8 mouse cellular contexts compared by ENCODE assay signal in genomic region chr7:25679971-25680370, GRCm38 (mm10). TPM values are rescaled to one million over a fixed set of nuclear protein-coding genes. Genes with fewer than 3 reads are reported as not detected.
A peak's percentile ranks its signal among the peaks of the same experiment; 100 is the strongest.
DNase-seq lines count a peak whose midpoint lies in the region; ATAC-seq and TF ChIP-seq lines count a peak whose summit lies in the region.

No protein-coding gene starts in this region.

- H3K27ac ChIP-seq in kidney, embryonic 14.5 days (ENCODE audit: low read depth, low read length): no peak overlapping the region
- peak overlapping the region; percentile 81 for H3K27ac ChIP-seq in bone marrow macrophage, adult 2 months (ENCODE audit: insufficient read depth, low read depth, low read length)
- H3K27ac ChIP-seq in hindbrain, embryonic 13.5 days: peak overlapping the region; percentile 95; the same call in 1 of the 2 replicates
- no peak overlapping the region for H3K27ac ChIP-seq in cerebellum, adult 2 months (ENCODE audit: insufficient read depth, low read length)

- H3K36me3 ChIP-seq in kidney, embryonic 14.5 days (ENCODE audit: control insufficient read depth, insufficient read depth, low read length): no peaks in the 10 kb centered on the region
- peaks cover 6% of the 10 kb centered on the region; the same call in 1 of the 2 replicates for H3K36me3 ChIP-seq in hindbrain, embryonic 13.5 days

- H3K9ac ChIP-seq in kidney, embryonic 14.5 days (ENCODE audit: low read depth, low read length): peak overlapping the region; percentile 62; the same call in 1 of the 2 replicates
- H3K9ac ChIP-seq in hindbrain, embryonic 13.5 days: peak overlapping the region; percentile 76

- TF ChIP-seq POLR2A in bone marrow macrophage, adult 2 months (IDR thresholded peaks at IDR 0.05; ENCODE audit: borderline replicate concordance, low read depth, low read length): no peak
- TF ChIP-seq POLR2A in cerebellum, adult 2 months (IDR thresholded peaks at IDR 0.05; ENCODE audit: borderline replicate concordance, insufficient read depth, low read length): no peak

- peaks cover 12% of the 10 kb centered on the region for H3K4me1 ChIP-seq in kidney, embryonic 14.5 days (ENCODE audit: control insufficient read depth, insufficient read depth, low read length)
- H3K4me1 ChIP-seq in bone marrow macrophage, adult 2 months (ENCODE audit: control insufficient read depth, insufficient read depth, low read length): peaks cover 42% of the 10 kb centered on the region
- H3K4me1 ChIP-seq in hindbrain, embryonic 13.5 days (replicated peaks): peaks cover 24% of the 10 kb centered on the region
- H3K4me1 ChIP-seq in cerebellum, adult 2 months (ENCODE audit: control insufficient read depth, insufficient read depth, low read length): peaks cover 11% of the 10 kb centered on the region; the same call in 1 of the 2 replicates

- peak overlapping the region; percentile 54 for H3K4me2 ChIP-seq in kidney, embryonic 14.5 days (replicated peaks; ENCODE audit: low read depth, low read length)
- H3K4me2 ChIP-seq in hindbrain, embryonic 13.5 days: peak overlapping the region; percentile 61

- no peak for DNase-seq in kidney, adult 11 months
- peak; percentile 39 to 53 for DNase-seq in lung, postnatal 4 days
- DNase-seq in c-Kit-positive CD71-positive TER-119-positive erythroid progenitor cells, embryonic 14.5 days (ENCODE audit: low spot score): no peak
- no peak for DNase-seq in cerebellum, adult 2 months
- no peak for DNase-seq in right cerebral cortex, adult 2 months (ENCODE audit: low spot score in 2 of 2)

- peak; percentile 55 for TF ChIP-seq CTCF in bone marrow macrophage, adult 2 months (IDR thresholded peaks at IDR 0.05; ENCODE audit: low read depth, low read length)
- no peak for TF ChIP-seq CTCF in cerebellum, adult 2 months (IDR thresholded peaks at IDR 0.05; ENCODE audit: borderline replicate concordance, insufficient read depth, low read depth, low read length)

- H3K27me3 ChIP-seq in kidney, embryonic 14.5 days (ENCODE audit: control insufficient read depth, insufficient read depth, low read length): peaks cover 14% of the 10 kb centered on the region
- peaks cover 36% of the 10 kb centered on the region for H3K27me3 ChIP-seq in hindbrain, embryonic 13.5 days
- H3K27me3 ChIP-seq in cerebellum, adult 2 months (ENCODE audit: control insufficient read depth, insufficient read depth, low read length): no peaks in the 10 kb centered on the region

- no peaks in the 10 kb centered on the region for H3K9me3 ChIP-seq in kidney, embryonic 14.5 days (ENCODE audit: control insufficient read depth, low read length)
- H3K9me3 ChIP-seq in hindbrain, embryonic 13.5 days: no peaks in the 10 kb centered on the region

- peak overlapping the region; percentile 61 for H3K4me3 ChIP-seq in kidney, embryonic 14.5 days (ENCODE audit: low read length)
- peak overlapping the region; percentile 66 for H3K4me3 ChIP-seq in bone marrow macrophage, adult 2 months (ENCODE audit: insufficient read depth, low read length)
- H3K4me3 ChIP-seq in hindbrain, embryonic 13.5 days: peak overlapping the region; percentile 58
- no peak overlapping the region for H3K4me3 ChIP-seq in cerebellum, adult 2 months (replicated peaks; ENCODE audit: insufficient read depth, low read depth, low read length)

- WGBS in kidney, embryonic 14.5 days: 12% methylated on average over 6 of the region's 6 CpGs
- 9% methylated on average over 6 of the region's 6 CpGs for WGBS in hindbrain, embryonic 13.5 days
- WGBS in cerebellum, adult 2 months: 21% methylated on average over 6 of the region's 6 CpGs

- no peak for ATAC-seq in kidney, embryonic 14.5 days (ENCODE audit: low FRiP score, low TSS enrichment)
- no peak for ATAC-seq in hindbrain, embryonic 13.5 days (ENCODE audit: low FRiP score)

RNA-seq across cellular contexts. Expression of gene B9d2, which starts 0.6 kb away (rescaled TPM):
- polyA plus RNA-seq in kidney, embryonic 14.5 days (2014; fragmentation: Nextera tagmentation; extraction: Ambion mirVana): 33.6 and 36.5 TPM in 2 replicates
- polyA plus RNA-seq in bone marrow macrophage, adult 2 months (2012; ENCODE audit: insufficient read depth, insufficient read length, missing spikeins): 18.3 and 19.2 TPM in 2 replicates
- 40.0 and 41.5 TPM in 2 replicates for polyA plus RNA-seq in hindbrain, embryonic 13.5 days (2015; fragmentation: Nextera tagmentation; extraction: Ambion mirVana)
- 36.9 and 37.3 TPM in 2 replicates for polyA plus RNA-seq in cerebellum, adult 2 months (2012; rRNA removed)

RNA-seq across cellular contexts. Expression of gene Tmem91, which starts 5.0 kb away (rescaled TPM):
- 1.8 and 2.5 TPM in 2 replicates for polyA plus RNA-seq in kidney, embryonic 14.5 days (2014; fragmentation: Nextera tagmentation; extraction: Ambion mirVana)
- polyA plus RNA-seq in bone marrow macrophage, adult 2 months (2012; ENCODE audit: insufficient read depth, insufficient read length, missing spikeins): 0.87 TPM in 1 of 2 replicates, not detected in the other
- 15.6 and 16.3 TPM in 2 replicates for polyA plus RNA-seq in hindbrain, embryonic 13.5 days (2015; fragmentation: Nextera tagmentation; extraction: Ambion mirVana)
- polyA plus RNA-seq in cerebellum, adult 2 months (2012; rRNA removed): 27.2 and 27.4 TPM in 2 replicates

RNA-seq across cellular contexts. Expression of gene Tgfb1, which starts 6.8 kb away (rescaled TPM):
- 3.8 and 5.1 TPM in 2 replicates for polyA plus RNA-seq in kidney, embryonic 14.5 days (2014; fragmentation: Nextera tagmentation; extraction: Ambion mirVana)
- polyA plus RNA-seq in bone marrow macrophage, adult 2 months (2012; ENCODE audit: insufficient read depth, insufficient read length, missing spikeins): 287 and 354 TPM in 2 replicates
- polyA plus RNA-seq in hindbrain, embryonic 13.5 days (2015; fragmentation: Nextera tagmentation; extraction: Ambion mirVana): 0.85 and 1.2 TPM in 2 replicates
- 4.9 and 5.0 TPM in 2 replicates for polyA plus RNA-seq in cerebellum, adult 2 months (2012; rRNA removed)

RNA-seq across cellular contexts. Expression of gene Exosc5, which starts 21.0 kb away (rescaled TPM):
- polyA plus RNA-seq in kidney, embryonic 14.5 days (2014; fragmentation: Nextera tagmentation; extraction: Ambion mirVana): 93.5 and 98.8 TPM in 2 replicates
- 22.6 and 30.6 TPM in 2 replicates for polyA plus RNA-seq in bone marrow macrophage, adult 2 months (2012; ENCODE audit: insufficient read depth, insufficient read length, missing spikeins)
- 44.7 and 47.1 TPM in 2 replicates for polyA plus RNA-seq in hindbrain, embryonic 13.5 days (2015; fragmentation: Nextera tagmentation; extraction: Ambion mirVana)
- 42.3 and 42.8 TPM in 2 replicates for polyA plus RNA-seq in cerebellum, adult 2 months (2012; rRNA removed)

RNA-seq across cellular contexts. Expression of gene Bckdha, which starts 21.2 kb away (rescaled TPM):
- polyA plus RNA-seq in kidney, embryonic 14.5 days (2014; fragmentation: Nextera tagmentation; extraction: Ambion mirVana): 60.6 and 69.6 TPM in 2 replicates
- polyA plus RNA-seq in bone marrow macrophage, adult 2 months (2012; ENCODE audit: insufficient read depth, insufficient read length, missing spikeins): 56.1 and 59.3 TPM in 2 replicates
- polyA plus RNA-seq in hindbrain, embryonic 13.5 days (2015; fragmentation: Nextera tagmentation; extraction: Ambion mirVana): 46.3 and 49.2 TPM in 2 replicates
- polyA plus RNA-seq in cerebellum, adult 2 months (2012; rRNA removed): 87.3 and 94.0 TPM in 2 replicates

Comparison
In these comparisons a context has a peak if more than half of its experiments do, and no peak if none do; other contexts are left out.
1. H3K27ac ChIP-seq: peak in bone marrow macrophage, adult 2 months (single experiment) and hindbrain, embryonic 13.5 days (single experiment); none in kidney, embryonic 14.5 days (single experiment) and cerebellum, adult 2 months (single experiment).
2. DNase-seq: peak in lung, postnatal 4 days (2 of 2); none in kidney, adult 11 months (single experiment), c-Kit-positive CD71-positive TER-119-positive erythroid progenitor cells, embryonic 14.5 days (single experiment), cerebellum, adult 2 months (0 of 2) and right cerebral cortex, adult 2 months (0 of 2).
3. RNA of gene Tgfb1, which starts 6.8 kb away (polyA plus RNA-seq): 287 to 354 TPM in bone marrow macrophage, adult 2 months; 3.8 to 5.1 TPM in kidney, embryonic 14.5 days, 4.9 to 5.0 TPM in cerebellum, adult 2 months and 0.85 to 1.2 TPM in hindbrain, embryonic 13.5 days; every median in the first group is over 10 times any median in the second.